Mouse (Mus musculus): ENCODE results near the gene Dstyk. TPM values are rescaled to one million over a fixed set of nuclear protein-coding genes. Genes with fewer than 3 reads are reported as not detected.

Gene Dstyk
- total RNA-seq, 2 experiments from 2014 or later: 35.5 to 38.0 TPM

DNA sequence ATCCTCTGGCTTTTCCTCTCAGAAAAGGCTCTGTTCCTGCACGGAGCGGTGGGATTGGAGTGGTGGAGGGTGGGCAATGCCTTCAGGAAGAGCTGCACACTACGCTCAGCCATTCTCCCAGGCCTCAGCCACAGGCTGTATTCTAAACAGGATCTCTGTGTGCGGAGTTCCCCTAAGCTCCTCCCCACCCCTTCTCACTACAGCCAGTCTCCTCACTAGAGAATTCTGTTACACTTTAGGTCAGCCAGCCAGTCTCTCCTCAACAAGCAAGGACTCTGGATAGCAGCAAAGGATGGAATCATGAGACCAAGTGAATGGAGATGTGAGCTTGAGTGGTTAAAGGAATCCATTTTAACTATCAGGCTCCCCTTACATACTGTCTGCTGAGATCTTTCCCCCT is 29.4 kb upstream of the Dstyk start:
- no peak for DNase-seq (ENCODE audit: low spot score in 2 of 2)

DNA sequence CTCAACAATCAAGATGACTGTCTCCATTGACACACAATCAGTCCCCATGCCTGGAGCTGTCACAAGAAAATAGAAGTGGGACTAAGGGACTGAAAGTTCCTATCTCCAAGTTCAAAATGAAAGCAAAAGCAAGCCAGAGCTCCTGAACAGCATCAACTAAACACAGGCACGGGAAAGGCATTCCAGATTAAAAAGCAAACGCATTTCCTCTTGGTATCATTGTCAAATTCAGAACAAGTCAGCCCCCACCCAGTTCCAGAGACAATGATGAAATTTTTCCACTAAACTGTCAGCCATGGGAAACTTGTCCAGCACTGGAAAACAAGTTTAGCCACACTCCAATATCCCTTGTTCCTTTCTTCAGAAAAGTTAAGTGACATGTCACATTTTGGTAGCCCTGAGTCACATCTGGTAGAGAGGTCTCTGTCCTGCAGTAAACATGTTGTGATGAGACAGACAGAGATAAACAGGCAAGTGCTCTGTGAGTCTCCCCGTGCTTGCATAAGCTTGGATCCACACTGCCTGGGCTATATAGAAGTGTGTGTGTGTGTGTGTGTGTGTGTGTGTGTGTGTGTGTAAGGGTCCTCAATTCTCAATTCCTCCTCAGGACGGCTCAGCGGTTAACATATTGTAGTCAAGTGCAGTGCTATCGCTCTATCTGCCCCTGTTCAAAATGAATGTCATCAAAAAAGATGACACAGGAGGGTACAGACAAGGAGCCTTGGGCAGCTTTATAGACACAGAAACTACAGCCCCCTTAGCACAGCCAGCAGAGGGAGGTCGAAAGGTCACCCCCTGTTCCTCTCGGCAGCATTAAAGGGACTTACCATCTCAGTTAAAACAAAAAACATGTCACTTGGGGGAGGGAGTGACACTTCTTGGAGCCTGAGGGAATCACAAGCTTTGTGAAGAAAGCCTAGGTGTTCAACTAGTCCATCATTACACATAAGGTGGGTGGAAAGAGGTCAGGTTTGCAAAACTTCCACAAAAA is 28.2 kb upstream of the Dstyk start:
- DNase-seq (ENCODE audit: low spot score in 2 of 2): peak in 1 of 2 experiments; percentile 11

DNA sequence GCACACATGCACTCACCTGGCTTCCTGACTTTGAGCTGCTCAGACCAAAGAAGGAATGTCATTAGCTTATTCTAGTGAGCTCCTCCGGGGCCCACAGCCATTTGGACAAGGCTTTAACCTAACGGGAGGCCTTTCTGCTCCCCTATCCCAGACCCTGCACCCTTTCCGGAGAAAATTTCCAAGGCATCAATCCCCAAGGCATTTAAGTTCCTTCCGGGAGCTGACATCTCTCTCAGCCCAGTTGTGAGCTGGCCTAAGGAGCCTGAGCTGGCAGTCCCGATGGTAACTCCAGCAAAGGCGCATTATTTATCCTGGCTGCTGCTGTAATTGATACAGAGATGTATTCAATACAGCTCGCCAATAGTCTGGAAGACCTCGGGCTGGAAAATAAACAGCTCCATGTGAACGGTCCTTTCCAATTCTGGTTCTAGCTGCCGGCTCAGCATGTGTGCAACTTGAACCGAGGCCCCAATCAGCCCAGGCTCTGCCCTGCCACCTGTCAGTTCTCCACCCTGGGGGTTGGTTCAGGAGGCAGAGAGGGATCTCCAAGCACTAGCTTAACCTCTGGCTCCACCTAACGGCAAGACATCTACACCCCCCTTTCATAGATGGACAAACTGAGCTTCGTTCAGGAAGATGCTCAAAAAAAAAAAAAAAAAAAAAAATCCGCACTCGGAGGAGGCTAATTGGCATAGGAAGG is 27.3 kb upstream of the Dstyk start:
- DNase-seq (ENCODE audit: low spot score in 2 of 2): peak; percentile 73 to 84

DNA sequence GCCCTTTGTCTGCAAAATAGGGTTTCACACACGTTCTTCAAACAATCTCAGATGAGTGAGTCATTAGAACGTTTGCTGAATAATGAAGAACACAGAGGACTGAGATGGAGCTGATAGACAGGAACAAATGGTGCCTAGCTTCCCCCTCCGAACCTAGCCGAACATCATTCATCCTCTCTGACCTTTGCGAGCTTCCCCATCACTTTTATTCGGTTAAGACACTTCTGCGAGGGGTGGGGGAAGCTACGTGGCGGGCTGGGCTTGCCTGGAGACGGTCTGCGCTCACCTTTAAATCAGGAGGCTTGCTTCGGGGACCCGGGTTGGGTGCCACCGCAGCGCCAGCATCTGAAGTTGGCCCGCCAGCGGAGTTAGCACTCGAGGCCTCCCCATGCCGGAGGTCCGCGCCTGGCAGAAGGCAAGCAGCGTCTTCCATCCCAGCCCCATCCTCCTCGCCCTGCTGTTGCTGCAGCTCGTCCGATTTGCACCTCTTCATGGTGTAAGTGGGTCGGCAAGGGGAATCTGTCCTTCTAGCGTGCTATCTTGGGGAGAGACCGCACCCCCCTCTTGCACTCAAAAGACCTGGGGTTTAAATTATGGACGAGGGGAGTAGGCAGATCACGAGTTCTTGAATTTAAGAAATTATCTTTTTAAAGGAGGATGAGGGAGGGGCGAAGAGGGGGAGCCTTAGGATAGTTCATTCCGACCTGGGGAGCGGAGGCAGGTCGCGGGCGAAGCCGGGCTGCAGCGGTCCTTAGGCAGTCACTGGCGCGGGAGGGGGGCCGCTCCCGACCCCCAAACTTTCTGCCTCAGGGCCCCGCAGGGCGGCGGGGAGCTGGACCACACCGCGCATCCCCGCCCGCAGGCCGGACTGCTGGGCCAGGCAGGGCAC is 26.4 kb upstream of the Dstyk start, which contains the start of gene Tmcc2:
TSS of gene Tmcc2 (minus strand) at position 591 of the 889 bp plus-strand sequence.
- peak in 1 of 2 experiments; percentile 34 for DNase-seq (ENCODE audit: low spot score in 2 of 2)

DNA sequence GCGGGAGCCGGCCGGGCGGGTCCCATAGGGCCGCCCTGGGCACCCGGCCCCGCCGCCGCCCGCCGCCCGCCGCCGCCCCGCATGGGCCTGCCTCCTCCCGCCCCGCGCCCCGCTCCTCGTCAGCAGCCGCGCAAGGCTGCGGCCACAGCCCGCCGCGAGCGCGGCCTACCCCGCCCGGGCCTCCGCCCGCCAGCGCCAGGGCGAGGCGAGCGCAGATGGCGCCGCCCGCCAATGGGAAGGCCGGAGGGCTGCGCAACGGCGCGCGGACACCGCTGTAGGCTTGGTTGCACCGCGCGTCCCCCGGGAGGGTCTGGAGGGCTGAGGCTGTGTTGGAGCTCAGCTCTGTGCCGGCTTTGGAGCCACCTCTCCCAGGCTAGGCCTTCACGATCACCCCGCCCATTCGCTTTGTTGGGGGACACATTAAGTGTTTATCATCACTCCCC is 25.8 kb upstream of the Dstyk start:
- peak; percentile 70 to 71 for DNase-seq (ENCODE audit: low spot score in 2 of 2)

DNA sequence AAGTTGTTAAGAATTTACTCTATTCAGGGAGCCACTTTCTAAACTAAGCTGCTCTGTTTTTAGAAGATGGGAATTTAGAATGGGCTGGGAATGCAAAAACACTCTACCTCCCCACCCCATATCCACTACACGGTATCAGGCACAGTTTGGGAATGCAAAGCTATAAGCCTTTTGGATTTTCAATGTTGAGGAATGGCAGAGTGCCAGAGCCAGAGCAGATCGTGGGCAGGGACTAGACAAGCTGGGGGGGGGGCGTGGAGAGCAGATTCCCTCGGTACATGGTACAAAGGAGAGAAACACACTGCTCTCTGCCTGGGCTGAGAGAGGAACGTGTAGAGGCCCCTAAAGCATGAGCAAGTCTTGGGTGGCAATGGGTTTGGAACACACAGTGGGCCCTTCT is 24.5 kb upstream of the Dstyk start:
- no peak for DNase-seq (ENCODE audit: low spot score in 2 of 2)

DNA sequence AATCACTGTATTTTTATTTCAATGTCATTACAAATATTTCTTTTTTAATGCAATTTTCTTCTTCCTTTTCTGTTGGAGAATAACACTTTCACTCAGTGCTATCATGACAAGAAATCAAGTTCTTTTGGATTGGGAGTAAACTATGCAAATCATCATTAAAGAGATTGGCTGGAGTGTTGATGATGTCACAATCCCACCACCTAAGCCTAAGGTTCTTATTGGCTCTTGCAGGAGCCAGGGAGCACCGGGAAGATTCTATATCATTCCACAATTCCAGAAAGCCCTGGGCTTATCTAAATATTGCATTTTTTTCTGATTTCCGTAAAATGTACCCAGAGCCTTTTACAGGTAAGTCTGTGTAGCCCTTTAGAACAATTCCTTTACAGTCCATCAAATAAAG is 20.6 kb upstream of the Dstyk start:
- DNase-seq (ENCODE audit: low spot score in 2 of 2): no peak

DNA sequence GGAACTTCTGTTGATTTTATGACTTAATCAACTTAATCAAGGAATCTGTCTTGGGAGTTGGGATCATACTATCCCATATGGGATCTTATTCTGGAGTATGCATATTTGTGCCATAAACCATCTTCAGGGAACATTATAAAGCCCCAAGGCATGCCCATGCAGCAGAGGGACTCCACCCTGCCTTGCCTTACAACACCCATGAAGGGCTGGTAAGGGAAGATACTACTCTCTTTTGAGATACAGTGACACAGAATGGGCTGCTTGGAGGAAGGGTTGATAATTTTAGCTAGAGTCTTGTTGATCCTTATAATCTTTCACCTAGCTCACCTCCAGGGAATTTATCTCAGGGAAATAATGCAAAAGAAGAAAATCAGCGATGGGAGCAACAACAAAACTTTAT is 16.8 kb upstream of the Dstyk start:
- no peak for DNase-seq (ENCODE audit: low spot score in 2 of 2)

DNA sequence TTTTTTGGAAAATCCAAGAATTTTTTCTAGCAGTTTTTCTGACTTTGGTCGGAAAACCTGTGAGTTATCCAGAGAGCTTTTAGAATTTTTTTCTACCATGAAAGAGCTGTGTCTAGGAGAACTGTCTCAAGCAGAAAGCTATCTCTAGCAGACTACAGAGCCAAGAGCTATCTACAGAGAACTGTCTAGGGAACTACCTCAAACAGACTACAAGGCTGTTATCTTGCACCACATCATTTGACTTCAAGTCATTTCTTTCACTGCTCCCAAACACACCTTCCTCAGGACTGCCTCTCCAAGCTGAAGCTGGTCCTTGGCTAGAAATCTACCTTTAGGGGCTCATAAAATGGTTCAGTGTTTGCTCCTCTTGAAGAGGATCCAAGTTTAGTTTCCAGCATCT is 15.5 kb upstream of the Dstyk start:
- DNase-seq (ENCODE audit: low spot score in 2 of 2): no peak

DNA sequence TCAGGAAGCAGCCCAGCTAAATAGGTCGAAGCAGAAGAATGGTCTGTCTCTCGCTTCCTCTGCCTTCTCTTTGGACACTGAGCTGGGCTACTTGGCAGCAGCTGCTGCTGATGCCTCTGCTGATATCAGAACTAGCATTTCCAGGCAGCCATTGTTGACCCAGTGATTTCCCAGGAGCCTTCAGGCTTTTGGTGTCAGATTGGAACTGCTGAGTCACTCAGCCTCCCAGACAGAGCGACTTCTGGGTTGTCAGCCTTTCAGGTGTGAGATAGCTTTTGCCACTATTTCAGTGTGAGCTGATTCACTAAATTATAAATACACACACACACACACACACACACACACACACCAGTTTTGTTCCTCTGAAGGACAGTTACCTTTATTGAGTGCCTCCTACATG is 6.7 kb upstream of the Dstyk start:
- DNase-seq (ENCODE audit: low spot score in 2 of 2): no peak

DNA sequence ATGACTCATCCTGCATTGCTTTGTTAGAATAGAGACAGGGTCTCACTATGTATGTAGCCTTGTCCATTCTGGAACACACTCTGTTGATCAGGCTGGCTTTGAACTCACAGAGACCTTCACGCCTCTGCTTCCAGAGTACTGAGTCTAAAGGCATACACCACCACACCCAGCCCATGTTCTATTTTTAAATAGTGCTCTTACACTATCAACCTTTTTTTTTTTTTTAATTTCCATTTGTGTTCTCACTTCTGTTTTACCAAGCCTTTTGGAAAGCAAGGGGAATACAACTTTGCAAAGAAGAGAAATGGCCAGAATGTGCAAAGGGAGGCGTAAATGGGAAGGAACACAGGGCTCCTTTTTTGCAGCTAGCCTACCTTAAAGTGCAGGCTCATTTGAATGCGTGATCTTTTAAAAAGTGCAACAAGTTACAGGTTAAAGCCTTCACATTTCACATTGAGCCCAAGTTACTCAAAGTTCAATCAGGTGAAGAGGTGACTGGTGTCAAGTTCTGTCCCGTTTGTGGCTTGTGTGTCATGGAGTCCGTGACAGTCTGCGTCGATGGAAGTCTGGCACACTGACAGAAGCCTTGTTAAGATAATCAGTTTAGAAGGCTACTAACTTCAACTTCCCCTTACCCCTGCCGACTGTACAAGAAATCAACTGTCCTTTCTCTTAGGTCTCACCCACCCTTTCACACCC is 962 bp upstream of the Dstyk start:
- no peak for DNase-seq (ENCODE audit: low spot score in 2 of 2)

DNA sequence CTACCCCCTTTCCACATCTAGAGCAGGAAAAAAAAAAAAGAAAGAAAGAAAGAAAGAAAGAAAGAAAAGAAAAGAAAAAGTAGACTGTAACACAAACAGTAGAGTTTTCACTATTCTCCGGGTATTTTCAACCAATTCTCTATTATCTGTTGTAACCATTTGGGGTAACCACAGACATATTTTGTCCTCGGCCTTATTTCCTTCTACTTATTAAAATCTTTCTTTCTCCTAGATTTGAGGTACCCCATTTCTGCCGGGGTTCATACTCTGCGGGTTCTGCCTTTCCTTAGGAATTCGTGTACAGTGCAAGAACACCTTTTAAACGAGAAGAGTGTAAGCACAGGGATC is 438 bp upstream of the Dstyk start:
- no peak for DNase-seq (ENCODE audit: low spot score in 2 of 2)

DNA sequence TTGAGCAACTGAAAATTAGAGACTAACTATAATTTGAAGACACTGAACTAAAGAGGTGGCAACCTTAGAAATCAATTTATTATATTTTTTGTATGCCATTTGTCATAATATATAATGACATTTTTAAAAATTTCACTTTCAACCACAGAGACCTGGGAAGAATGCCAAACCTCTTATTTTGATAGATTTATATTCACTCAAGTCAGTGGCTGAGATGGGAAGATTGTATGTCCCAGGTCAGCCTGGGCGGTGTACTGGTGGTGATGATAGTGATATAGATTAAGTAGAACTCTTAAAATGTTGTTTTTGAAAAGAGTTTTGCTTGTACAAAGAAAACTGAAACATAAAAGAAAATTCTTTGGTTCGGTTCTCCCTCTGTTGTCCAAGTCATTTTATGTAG is 2.9 kb downstream of the Dstyk start:
- no peak for DNase-seq (ENCODE audit: low spot score in 2 of 2)

DNA sequence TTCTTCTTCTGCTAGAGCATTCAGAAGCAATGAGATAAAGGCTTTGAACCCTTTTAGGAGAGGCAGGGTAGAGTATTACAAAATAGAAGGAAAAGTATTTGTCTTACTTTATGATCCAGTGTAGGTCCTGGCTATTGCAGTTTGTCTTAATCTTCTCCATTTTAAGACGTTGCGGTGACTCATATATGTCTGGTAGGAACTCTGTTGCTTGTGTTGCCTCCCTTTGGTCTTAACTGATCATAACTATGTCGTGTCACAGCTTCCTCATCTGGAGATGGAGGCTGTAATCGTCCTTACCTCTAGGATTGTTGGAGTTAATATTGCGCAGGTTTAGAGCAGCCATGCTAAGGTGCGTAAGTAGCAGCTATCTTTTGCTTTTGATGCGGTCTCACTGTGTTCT is 3.3 kb downstream of the Dstyk start:
- DNase-seq (ENCODE audit: low spot score in 2 of 2): no peak

DNA sequence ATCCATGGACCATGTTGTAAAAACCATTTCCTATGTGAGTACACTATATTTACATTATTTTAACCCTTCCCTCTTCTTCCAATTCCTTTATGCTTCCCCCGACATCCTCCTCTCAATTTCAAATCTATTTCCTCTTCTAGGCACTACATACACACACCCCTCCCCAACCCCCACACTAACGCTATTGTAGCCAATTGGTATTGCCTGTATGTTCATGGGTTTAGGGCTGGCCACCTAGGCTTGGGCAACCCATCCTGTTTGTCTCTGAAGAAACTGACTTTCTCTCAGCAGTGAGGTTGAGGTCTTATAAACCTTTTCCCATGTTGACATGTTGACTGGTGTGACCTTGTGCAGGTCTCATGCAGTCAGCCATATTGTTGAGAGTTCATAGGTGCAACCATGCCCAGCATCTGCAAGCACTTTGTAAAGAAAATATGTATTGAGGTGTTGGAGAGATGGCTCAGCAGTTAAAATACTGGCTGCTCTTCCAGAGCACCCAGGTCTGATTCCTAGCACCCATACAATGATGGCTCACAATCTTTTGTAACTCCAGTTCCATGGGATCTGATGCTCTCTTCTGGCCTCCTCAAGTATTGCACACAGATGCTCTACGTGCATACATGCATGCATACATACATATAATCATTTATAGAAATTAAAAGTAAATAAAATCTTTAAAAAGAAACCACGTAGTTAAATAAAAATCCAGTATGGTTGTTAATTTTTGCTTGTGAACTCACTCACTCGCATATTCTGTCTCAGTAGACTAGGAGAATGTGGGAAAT is 5.7 kb downstream of the Dstyk start:
- DNase-seq (ENCODE audit: low spot score in 2 of 2): no peak

DNA sequence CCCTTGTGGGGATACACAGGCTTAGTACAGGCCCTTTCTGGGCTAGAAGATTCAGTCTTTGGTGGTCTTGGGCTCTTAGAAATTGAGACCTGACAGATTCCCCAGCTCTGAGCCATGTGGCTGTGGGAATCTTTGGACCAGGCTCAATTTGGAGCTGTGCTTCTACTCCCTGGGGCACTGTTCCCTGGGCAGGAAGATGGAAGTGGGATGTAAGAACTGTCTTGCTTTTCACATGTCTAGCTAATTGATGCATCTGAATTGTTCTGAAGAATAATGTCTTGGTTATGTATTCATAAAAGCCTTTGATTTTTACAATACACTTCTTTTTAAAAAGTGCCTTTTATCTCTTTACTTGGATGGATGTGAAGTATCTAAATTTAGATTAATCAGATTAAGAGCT is 8.2 kb downstream of the Dstyk start:
- DNase-seq (ENCODE audit: low spot score in 2 of 2): no peak

DNA sequence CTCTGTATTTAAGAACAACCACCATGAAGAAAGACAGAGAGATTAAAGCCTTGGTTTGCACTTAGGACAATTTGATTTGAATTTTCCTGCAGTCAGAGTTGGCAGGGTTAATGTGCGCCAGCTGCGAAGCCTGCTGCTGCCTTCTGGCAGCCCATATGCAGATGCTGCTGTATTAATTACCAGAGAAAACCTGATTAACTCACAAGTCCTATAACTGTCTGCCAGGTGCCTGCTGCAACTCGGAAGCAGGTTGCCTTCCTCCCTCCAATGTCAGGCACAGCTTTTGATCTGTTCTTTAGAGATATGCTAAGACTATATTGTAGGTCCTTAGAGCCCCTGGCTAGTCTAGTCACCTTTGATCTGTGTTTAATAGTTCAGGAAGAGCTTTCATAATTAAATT is 13.5 kb downstream of the Dstyk start:
- DNase-seq (ENCODE audit: low spot score in 2 of 2): peak; percentile 39 to 57

DNA sequence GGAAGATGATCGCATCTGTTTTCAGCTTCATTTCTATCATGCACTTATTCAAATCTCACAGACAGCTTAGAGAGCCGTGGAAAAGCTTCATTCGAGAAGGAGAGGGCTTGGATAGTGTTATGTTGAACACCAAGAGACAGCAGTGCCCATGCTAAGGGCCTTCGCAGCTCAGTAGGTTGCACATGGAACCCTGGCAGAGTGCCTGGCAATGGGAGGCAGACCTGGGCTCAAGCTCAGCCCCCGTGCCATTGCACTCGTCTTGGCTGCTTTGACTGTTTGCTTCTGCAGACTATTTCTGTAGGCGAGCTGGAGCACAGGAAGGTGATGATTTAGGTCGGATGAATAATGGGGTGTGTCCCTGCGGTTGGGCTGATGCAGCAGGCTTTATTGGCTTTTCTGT is 14.4 kb downstream of the Dstyk start:
- DNase-seq (ENCODE audit: low spot score in 2 of 2): peak; percentile 29 to 44

DNA sequence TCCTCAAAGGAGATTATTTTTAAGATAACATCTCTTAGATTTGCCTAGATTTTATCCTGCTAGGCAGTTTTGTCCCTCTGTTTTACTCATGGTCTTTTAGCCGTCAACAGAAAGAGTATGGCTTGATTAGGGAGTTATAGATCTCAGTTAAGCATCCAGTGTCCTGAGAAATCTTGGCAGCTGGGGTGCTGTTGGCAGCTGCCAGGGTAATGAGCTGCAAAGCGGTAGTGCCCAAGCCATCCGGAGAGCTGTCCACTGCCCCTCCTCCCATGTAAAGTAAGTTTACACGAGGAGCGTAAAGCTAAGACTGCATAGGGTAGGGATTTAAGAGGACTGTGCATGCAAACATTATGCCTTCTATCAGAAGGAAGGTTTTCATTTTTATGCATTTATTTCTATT is 16.0 kb downstream of the Dstyk start:
- DNase-seq (ENCODE audit: low spot score in 2 of 2): no peak

DNA sequence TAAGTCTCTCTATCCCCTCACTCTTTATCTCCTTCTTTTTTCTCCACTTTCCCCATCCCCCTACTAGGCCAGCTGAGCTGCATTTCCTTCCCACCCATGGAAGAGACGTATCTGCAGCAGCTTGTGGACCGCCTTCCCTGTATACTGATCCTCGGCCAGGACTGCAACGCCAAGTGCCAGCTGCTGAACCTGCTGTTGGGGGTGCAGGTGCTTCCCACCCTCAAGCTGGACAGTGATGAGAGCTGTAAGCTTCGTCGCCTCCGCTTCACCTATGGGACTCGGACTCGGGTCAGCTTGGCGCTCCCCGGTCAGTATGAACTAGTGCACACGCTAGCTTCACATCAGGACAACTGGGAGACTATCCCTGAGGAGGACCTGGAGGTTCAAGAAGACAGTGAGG is 16.7 kb downstream of the Dstyk start:
- no peak for DNase-seq (ENCODE audit: low spot score in 2 of 2)

Measured in layer of hippocampus, postnatal 14 days (tissue).